In genomic region chr15:103334194-103334593, GRCm38 (mm10) we compare ENCODE assay signal across 10 mouse cellular contexts. TPM values are rescaled to one million over a fixed set of nuclear protein-coding genes. Genes with fewer than 3 reads are reported as not detected.
DNase-seq lines count a peak whose midpoint lies in the region; ATAC-seq and TF ChIP-seq lines count a peak whose summit lies in the region.
"Had no signal": no experiment of that assay in that cellular context is flagged by ENCODE, and none has a peak within 500 bp of the region (broad histone marks: within the 10 kb centered on the region; RNA-seq: fewer than 3 reads in every experiment).

No protein-coding gene starts in this region.

- H3K9me3 ChIP-seq in heart, embryonic 10.5 days: no peaks in the 10 kb centered on the region
- no peaks in the 10 kb centered on the region for H3K9me3 ChIP-seq in forebrain, embryonic 15.5 days
- H3K9me3 ChIP-seq: intestine, embryonic 15.5 days had no signal

- no peak for TF ChIP-seq POLR2A in bone marrow, adult 2 months (IDR thresholded peaks at IDR 0.05; ENCODE audit: borderline replicate concordance, control insufficient read depth, low read depth, low read length)

- H3K9ac ChIP-seq in forebrain, embryonic 15.5 days (replicated peaks): no peak overlapping the region
- H3K9ac ChIP-seq: intestine, embryonic 15.5 days had no signal

- peaks cover 38% of the 10 kb centered on the region for H3K27me3 ChIP-seq in heart, embryonic 10.5 days (ENCODE audit: insufficient read depth, poor library complexity, severe bottlenecking)
- peaks cover 5% of the 10 kb centered on the region; the same call in 1 of the 2 replicates for H3K27me3 ChIP-seq in forebrain, embryonic 15.5 days

- TF ChIP-seq CTCF in bone marrow, adult 2 months (IDR thresholded peaks at IDR 0.05; ENCODE audit: control insufficient read depth, insufficient read depth, low read length): no peak

- no peak overlapping the region for H3K4me3 ChIP-seq in heart, embryonic 10.5 days
- no peak overlapping the region for H3K4me3 ChIP-seq in bone marrow, adult 2 months (replicated peaks; ENCODE audit: control insufficient read depth, low read depth, low read length)
- no peak overlapping the region for H3K4me3 ChIP-seq in forebrain, embryonic 15.5 days
- H3K4me3 ChIP-seq: intestine, embryonic 15.5 days had no signal

- DNase-seq in heart, embryonic 10.5 days (ENCODE audit: low spot score): no peak
- DNase-seq in heart, postnatal 4 days: no peak
- DNase-seq in mesoderm, embryonic 11.5 days (ENCODE audit: low read depth, low spot score): peak; percentile 46
- DNase-seq in gastrocnemius, adult 18-20 months (ENCODE audit: low spot score): no peak
- DNase-seq in right cerebral cortex, adult 18-20 months: no peak
- no peak for DNase-seq in spleen, postnatal 36 days (ENCODE audit: low spot score in 2 of 2)
- DNase-seq: cerebellum, adult 9-10 months had no signal

- peaks cover 47% of the 10 kb centered on the region for H3K4me1 ChIP-seq in heart, embryonic 10.5 days
- H3K4me1 ChIP-seq in bone marrow, adult 2 months (ENCODE audit: control insufficient read depth, insufficient read depth, low read length): no peaks in the 10 kb centered on the region; the same call in 1 of the 2 replicates
- H3K4me1 ChIP-seq in forebrain, embryonic 15.5 days: peaks cover 17% of the 10 kb centered on the region

- H3K27ac ChIP-seq in heart, embryonic 10.5 days: peak overlapping the region; percentile 60; the same call in 1 of the 2 replicates
- peak overlapping the region; percentile 66 for H3K27ac ChIP-seq in bone marrow, adult 2 months (ENCODE audit: control insufficient read depth, insufficient read depth, low read depth, low read length, poor library complexity)
- H3K27ac ChIP-seq in forebrain, embryonic 15.5 days (replicated peaks): no peak overlapping the region
- H3K27ac ChIP-seq: intestine, embryonic 15.5 days had no signal

- no peaks in the 10 kb centered on the region for H3K36me3 ChIP-seq in heart, embryonic 10.5 days
- no peaks in the 10 kb centered on the region for H3K36me3 ChIP-seq in forebrain, embryonic 15.5 days
- H3K36me3 ChIP-seq: intestine, embryonic 15.5 days had no signal

- no peak overlapping the region for H3K4me2 ChIP-seq in forebrain, embryonic 15.5 days (replicated peaks)
- H3K4me2 ChIP-seq: intestine, embryonic 15.5 days had no signal

- WGBS in heart, embryonic 10.5 days: 13% methylated on average over 2 of the region's 2 CpGs
- 68% methylated on average over 2 of the region's 2 CpGs for WGBS in bone marrow, adult 2 months
- WGBS in forebrain, embryonic 15.5 days: 3% methylated on average over 2 of the region's 2 CpGs

- ATAC-seq in forebrain, embryonic 15.5 days (replicated peaks): 0 out of 2 replicates have a peak, but pooled peaks have one; percentile 19
- ATAC-seq: intestine, embryonic 15.5 days had no signal

RNA-seq across cellular contexts. Expression of gene Zfp385a, which starts 5.7 kb away (rescaled TPM):
- 8.9 and 15.8 TPM in 2 replicates for polyA plus RNA-seq in heart, embryonic 10.5 days (2016; fragmentation: Nextera tagmentation; extraction: Ambion mirVana)
- total RNA-seq in heart, postnatal 4 days (2021): 10 to 100 TPM; 21.9 to 22.0 TPM
- 9.8 and 12.7 TPM in 2 replicates for polyA plus RNA-seq in bone marrow, adult 2 months (2011; ENCODE audit: insufficient read depth, insufficient read length, low replicate concordance, missing spikeins)
- polyA plus RNA-seq in forebrain, embryonic 15.5 days (2015; fragmentation: Nextera tagmentation; extraction: Ambion mirVana): 12.7 and 13.0 TPM in 2 replicates
- 10 to 100 TPM in 1 of 2 experiments, 1 to 10 TPM in 1; 7.9 to 32.1 TPM for total RNA-seq in gastrocnemius, adult 18-20 months (2021)

RNA-seq across cellular contexts. Expression of gene Gpr84, which starts 23.8 kb away (rescaled TPM):
- 0.35 TPM in 1 of 2 replicates, not detected in the other for polyA plus RNA-seq in heart, embryonic 10.5 days (2016; fragmentation: Nextera tagmentation; extraction: Ambion mirVana)
- not detected for total RNA-seq in heart, postnatal 4 days (2021)
- 1.5 and 2.3 TPM in 2 replicates for polyA plus RNA-seq in bone marrow, adult 2 months (2011; ENCODE audit: insufficient read depth, insufficient read length, low replicate concordance, missing spikeins)
- polyA plus RNA-seq in forebrain, embryonic 15.5 days (2015; fragmentation: Nextera tagmentation; extraction: Ambion mirVana): 0.28 and 0.37 TPM in 2 replicates
- not detected for total RNA-seq in gastrocnemius, adult 18-20 months (2021)

RNA-seq across cellular contexts. Expression of gene Itga5, which starts 32.4 kb away (rescaled TPM):
- 60.6 and 98.7 TPM in 2 replicates for polyA plus RNA-seq in heart, embryonic 10.5 days (2016; fragmentation: Nextera tagmentation; extraction: Ambion mirVana)
- 100 to 1,000 TPM; 120 to 121 TPM for total RNA-seq in heart, postnatal 4 days (2021)
- 7.3 and 23.1 TPM in 2 replicates for polyA plus RNA-seq in bone marrow, adult 2 months (2011; ENCODE audit: insufficient read depth, insufficient read length, low replicate concordance, missing spikeins)
- polyA plus RNA-seq in forebrain, embryonic 15.5 days (2015; fragmentation: Nextera tagmentation; extraction: Ambion mirVana): 5.7 and 7.2 TPM in 2 replicates
- total RNA-seq in gastrocnemius, adult 18-20 months (2021): 1 to 10 TPM; 6.5 to 9.1 TPM
